Mouse (Mus musculus): Measurements from ENCODE around the gene Akr1c18.

The Akr1c18 gene

GRCm38 (mm10) chr13:4102721-4103120 is 47.7 kb downstream of the Akr1c18 start:
- no peak for DNase-seq (ENCODE audit: low spot score in 2 of 2)

- no peak for DNase-seq (ENCODE audit: low spot score in 2 of 2)
Measured at GRCm38 (mm10) chr13:4101691-4102090, 48.8 kb downstream of the Akr1c18 start.
